Mouse (Mus musculus) olfactory bulb, adult 2 months (tissue): ENCODE results near the gene Plk3. TPM values are rescaled to one million over a fixed set of nuclear protein-coding genes. Genes with fewer than 3 reads are reported as not detected.

ENCODE experiments used
- H3K27ac ChIP-seq: fragments of 200-500 bp; 2 replicates; pipeline ENCODE4 v1.5.1; 2012; ENCODE audit warnings: low read depth, low read length; ENCODE audit not compliant: insufficient read depth
- H3K4me1 ChIP-seq: fragments of 200-500 bp; 2 replicates; pipeline ENCODE4 v1.6.1; 2012; ENCODE audit warnings: low read length; ENCODE audit not compliant: control insufficient read depth, insufficient read depth
- H3K4me3 ChIP-seq: fragments of 200-500 bp; 2 replicates; pipeline ENCODE4 v1.5.1; 2012; ENCODE audit warnings: mild to moderate bottlenecking, low read depth, low read length, moderate library complexity; ENCODE audit not compliant: insufficient read depth
- CTCF ChIP-seq: fragments of 200-500 bp; IDR thresholded peaks from 2 replicates; pipeline ENCODE4 v1.5.1; 2012; ENCODE audit warnings: low read depth, mild to moderate bottlenecking, low read length, moderate library complexity; ENCODE audit not compliant: insufficient read depth
- POLR2A ChIP-seq: fragments of 200-500 bp; IDR thresholded peaks from 2 replicates; pipeline ENCODE4 v1.6.1; 2012; ENCODE audit warnings: mild to moderate bottlenecking, low read depth, low read length, moderate library complexity; ENCODE audit not compliant: insufficient read depth
- WGBS: fragments of 180-500 bp; shearing (Covaris S2); methylation state at CpG from one replicate; pipeline ENCODE4 v1.1.7; 2018; 5-methylcytosine and 5-hydroxymethylcytosine counted together
- polyA plus RNA-seq: library from polyadenylated mRNA; stranded (reverse); fragments of >200 nt; gene quantifications from 2 replicates; pipeline ENCODE4 v1.2.4, GENCODE M21; 2012; ENCODE audit warnings: low replicate concordance; ENCODE audit not compliant: missing spikeins, insufficient read depth, insufficient read length

The Plk3 gene
- polyA plus RNA-seq, 1 experiment: not detected

DNA sequence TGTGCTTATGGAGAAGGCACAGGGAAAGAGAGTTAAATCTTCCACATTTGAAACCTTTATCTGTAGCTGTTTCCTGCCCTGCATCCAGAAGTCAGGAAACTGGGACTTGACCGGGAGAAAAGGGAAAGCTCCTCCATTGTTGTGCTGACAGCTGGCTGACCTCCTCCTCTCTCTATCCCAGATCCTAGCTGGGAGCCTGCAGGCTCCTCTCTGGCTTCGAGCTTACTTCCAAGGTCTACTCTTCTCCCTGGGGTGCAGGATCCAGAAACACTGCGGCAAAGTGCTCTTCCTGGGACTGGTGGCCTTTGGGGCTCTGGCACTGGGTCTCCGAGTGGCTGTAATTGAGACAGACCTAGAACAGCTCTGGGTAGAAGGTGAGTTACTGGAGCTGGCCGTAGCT lies 37.1 kb downstream of the Plk3 start:
- TF ChIP-seq CTCF: no peak
- TF ChIP-seq POLR2A: no peak
- WGBS: 19% methylated on average over 5 of the region's 5 CpGs
- H3K4me1 ChIP-seq: peaks cover 19% of the 10 kb centered on the region
- peak overlapping the region; percentile 28 for H3K4me3 ChIP-seq
- no peak overlapping the region for H3K27ac ChIP-seq

DNA sequence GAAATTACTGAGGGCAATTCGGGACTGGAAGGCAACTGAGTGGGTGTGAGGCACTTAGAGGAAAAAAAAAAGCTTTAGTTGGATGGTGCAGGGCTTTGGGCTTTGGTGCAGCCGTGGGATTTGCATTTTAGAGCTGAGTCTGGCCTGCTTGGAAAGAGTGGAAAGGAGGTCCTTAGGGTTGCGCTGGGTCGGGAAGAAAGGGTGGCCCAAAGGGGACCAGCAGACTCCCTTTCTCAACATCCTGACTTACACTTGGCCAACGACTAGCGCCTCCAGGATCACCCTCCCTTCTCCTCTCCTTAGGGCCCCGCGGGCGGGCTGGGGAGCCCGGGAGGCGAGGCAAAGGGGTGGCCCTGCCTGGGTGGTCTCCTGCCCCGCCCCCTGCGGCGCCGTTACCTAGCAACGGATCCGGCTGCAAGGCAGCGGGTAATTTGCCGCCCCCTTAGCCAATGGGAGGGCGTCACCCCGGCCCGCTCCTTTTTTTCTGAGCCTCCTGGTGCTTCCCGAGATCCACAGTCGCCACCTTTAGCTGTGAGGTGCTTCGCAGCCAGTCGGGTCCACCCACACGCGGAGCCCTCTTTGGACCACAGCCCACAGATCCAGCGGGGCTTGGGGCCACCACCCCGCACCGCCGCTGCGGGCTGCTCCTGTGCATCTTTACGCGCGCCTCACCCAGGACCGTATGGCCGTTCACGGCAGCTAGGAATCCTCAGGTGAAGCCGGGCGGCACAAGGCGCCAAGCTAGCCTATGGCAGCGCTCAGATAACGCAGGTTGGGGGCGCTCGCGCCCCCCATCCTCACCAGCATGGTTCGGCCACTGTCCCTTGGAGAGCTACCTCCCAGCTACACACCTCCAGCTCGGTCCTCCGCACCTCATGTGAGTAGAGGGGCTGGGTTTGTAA lies 38.0 kb downstream of the Plk3 start, which contains the start of gene Ptch2:
Gene Ptch2 (plus strand): TSS at position 525 of the 902 bp plus-strand sequence.
- TF ChIP-seq CTCF (no peak), POLR2A (no peak)
- WGBS: under 1% methylated on average over 49 of the region's 50 CpGs
- H3K4me3 ChIP-seq: peak within 1 kb of the TSS; percentile 73
- H3K4me1 ChIP-seq: peaks cover 19% of the 10 kb centered on the region
- H3K27ac ChIP-seq: no peak within 1 kb of the TSS; the same call in 1 of the 2 replicates

DNA sequence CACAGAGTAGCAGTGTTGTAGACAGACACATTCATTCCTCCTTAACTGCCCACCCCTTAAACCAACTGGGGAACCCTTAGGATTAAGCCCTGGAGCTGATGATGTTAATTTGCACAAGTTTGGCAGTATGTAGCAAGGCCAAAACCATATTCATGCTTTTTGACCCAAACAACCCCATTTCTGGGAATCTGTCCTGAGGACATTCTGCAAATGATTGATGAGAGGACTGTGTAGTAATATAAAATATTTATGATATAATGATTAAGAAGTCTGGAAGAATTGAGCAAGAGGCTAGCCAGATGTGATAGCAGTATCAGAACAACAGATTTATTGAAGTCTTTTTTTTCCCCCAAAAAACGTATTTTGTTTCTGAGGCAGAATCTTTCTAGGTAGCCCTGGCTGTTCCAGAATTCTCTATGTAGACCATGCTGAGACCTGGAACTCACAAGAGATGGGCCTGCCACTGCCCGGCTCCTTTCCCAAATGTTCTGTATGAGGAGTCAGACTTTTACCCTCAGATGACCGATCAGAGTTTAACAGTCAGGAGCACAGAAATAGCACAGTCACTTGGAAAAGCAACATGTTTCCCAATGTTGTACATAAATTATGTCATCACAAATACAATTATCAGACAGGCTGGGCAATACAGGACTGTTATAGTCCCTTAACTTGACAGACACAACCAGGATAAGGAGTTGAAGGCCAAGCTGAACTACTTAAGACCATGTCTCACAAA lies 39.0 kb downstream of the Plk3 start:
- TF ChIP-seq POLR2A: no peak
- TF ChIP-seq CTCF: no peak

DNA sequence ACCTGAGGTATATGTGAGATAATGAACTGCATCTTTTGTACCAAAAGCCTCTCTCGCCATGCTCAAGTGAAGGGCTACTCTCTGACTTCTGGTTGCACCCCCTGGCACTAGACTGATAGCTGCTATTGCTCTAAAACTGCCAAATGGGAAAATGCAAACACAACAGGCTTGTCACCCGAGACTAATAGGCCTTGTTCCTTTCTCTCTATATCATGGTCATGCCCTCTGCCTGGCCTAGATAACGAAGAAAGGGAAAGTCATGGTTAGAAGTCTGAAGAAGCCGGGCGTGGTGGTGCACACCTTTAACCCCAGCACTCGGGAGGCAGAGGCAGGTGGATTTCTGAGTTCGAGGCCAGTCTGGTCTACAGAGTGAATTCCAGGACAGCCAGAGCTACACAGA lies 43.2 kb downstream of the Plk3 start:
- TF ChIP-seq CTCF (no peak), POLR2A (no peak)
- H3K27ac ChIP-seq: no peak overlapping the region
- peaks cover 2% of the 10 kb centered on the region for H3K4me1 ChIP-seq
- H3K4me3 ChIP-seq: no peak overlapping the region
- WGBS: 88% methylated on average over 7 of the region's 7 CpGs

More for the DNA sequence above, 39.0 kb downstream of the Plk3 start:
- H3K4me1 ChIP-seq: peaks cover 19% of the 10 kb centered on the region
- WGBS: 77% methylated on average over 3 of the region's 3 CpGs
- H3K4me3 ChIP-seq: no peak overlapping the region
- H3K27ac ChIP-seq: no peak overlapping the region

DNA sequence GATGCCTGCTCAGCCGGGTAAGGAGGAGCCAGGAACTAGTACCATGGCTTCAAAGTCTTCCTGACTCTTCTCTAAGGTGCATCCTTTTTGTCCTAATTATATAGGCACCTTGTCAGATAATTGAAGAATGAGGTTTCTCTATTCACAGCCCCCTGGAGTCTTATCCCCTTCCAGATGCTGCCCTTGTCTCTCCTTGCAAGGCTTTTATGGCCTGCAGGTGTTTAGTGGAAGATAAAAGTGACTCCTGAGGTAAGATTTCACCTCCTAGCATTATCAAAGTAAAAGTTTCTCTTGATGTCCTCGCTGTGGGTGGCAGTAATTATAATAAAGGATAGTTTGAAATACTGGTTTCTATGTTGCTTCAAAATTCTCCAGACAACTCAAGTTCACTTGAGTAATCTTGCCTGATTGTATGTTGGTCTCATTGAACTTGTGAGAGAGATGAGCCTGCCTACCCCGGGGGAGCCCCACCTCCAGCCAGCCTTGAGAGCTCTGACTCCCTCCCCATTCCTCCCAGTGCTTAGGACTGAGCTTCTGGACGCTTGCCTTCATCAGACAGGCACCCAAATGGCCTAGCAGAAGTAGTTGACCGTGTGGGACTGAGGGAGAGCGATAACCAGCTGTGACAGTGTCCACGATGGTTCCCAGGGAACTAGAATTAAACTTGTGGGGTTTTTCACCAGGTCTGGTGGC lies 45.7 kb downstream of the Plk3 start:
- no peak overlapping the region for H3K4me3 ChIP-seq
- WGBS: 83% methylated on average over 7 of the region's 7 CpGs
- H3K27ac ChIP-seq: no peak overlapping the region
- TF ChIP-seq CTCF (no peak), POLR2A (no peak)
- H3K4me1 ChIP-seq: no peaks in the 10 kb centered on the region

Other genes starting within 250 kb of the Plk3 start
- gene Urod, start 139.6 kb downstream of the Plk3 start, polyA plus RNA-seq: not detected in 2 replicates
- gene Hectd3, start 138.6 kb downstream of the Plk3 start, polyA plus RNA-seq: not detected in 2 replicates
- not detected in 2 replicates for gene Eif2b3, start 114.6 kb downstream of the Plk3 start, polyA plus RNA-seq
- not detected in 2 replicates for gene Ptch2, start 37.9 kb downstream of the Plk3 start, polyA plus RNA-seq
- not detected in 2 replicates for gene Btbd19, start 8.2 kb downstream of the Plk3 start, polyA plus RNA-seq
- not detected in 2 replicates for gene Tctex1d4, start 7.2 kb downstream of the Plk3 start, polyA plus RNA-seq
- 1,906 TPM in 1 of 2 replicates, not detected in the other for gene Rps8, start 22.3 kb upstream of the Plk3 start, polyA plus RNA-seq
- not detected in 2 replicates for gene Kif2c, start 48.7 kb upstream of the Plk3 start, polyA plus RNA-seq
- not detected in 2 replicates for gene Tmem53, start 118.0 kb upstream of the Plk3 start, polyA plus RNA-seq
- gene Armh1, start 118.2 kb upstream of the Plk3 start, polyA plus RNA-seq: not detected in 2 replicates